Mouse (Mus musculus) thymus, adult 2 months (tissue): ENCODE data around the gene Slc50a1. TPM values are rescaled to one million over a fixed set of nuclear protein-coding genes. Genes with fewer than 3 reads are reported as not detected.
A peak's percentile ranks its signal among the peaks of the same experiment; 100 is the strongest.

Experiments
- DNase-seq: peaks from one replicate; pipeline ENCODE4 v3.0.0; 2021
- H3K27ac ChIP-seq: fragments of 200-500 bp; 2 replicates; pipeline ENCODE4 v1.5.1; 2012; ENCODE audit warnings: low read length, control low read depth; ENCODE audit not compliant: control insufficient read depth, insufficient read depth
- H3K27me3 ChIP-seq: fragments of 200-500 bp; 2 replicates; pipeline ENCODE4 v1.6.1; 2012; ENCODE audit warnings: mild to moderate bottlenecking, low read length, moderate library complexity, mixed read lengths; ENCODE audit not compliant: control insufficient read depth, insufficient read depth
- H3K36me3 ChIP-seq: fragments of 200-500 bp; 2 replicates; pipeline ENCODE4 v1.6.1; 2012; ENCODE audit warnings: mild to moderate bottlenecking, low read length, moderate library complexity; ENCODE audit not compliant: control insufficient read depth, insufficient read depth
- H3K4me1 ChIP-seq: fragments of 200-500 bp; replicated peaks from 2 replicates; pipeline ENCODE4 v1.6.1; 2012; ENCODE audit warnings: low read length; ENCODE audit not compliant: control insufficient read depth, insufficient read depth
- H3K4me3 ChIP-seq: fragments of 200-500 bp; 2 replicates; pipeline ENCODE4 v1.5.1; 2012; ENCODE audit warnings: mild to moderate bottlenecking, low read length, control low read depth, moderate library complexity; ENCODE audit not compliant: control insufficient read depth, insufficient read depth
- CTCF ChIP-seq: fragments of 200-500 bp; IDR thresholded peaks from 2 replicates; pipeline ENCODE4 v1.5.1; 2012; ENCODE audit warnings: mild to moderate bottlenecking, control low read depth, low read length, moderate library complexity, borderline replicate concordance; ENCODE audit not compliant: control insufficient read depth, poor library complexity, insufficient read depth; ENCODE audit errors: extremely low read depth
- POLR2A ChIP-seq: fragments of 200-500 bp; IDR thresholded peaks from 2 replicates; pipeline ENCODE4 v1.6.1; 2012; ENCODE audit warnings: mild to moderate bottlenecking, low read length, control low read depth, moderate library complexity; ENCODE audit not compliant: control insufficient read depth, poor library complexity, insufficient read depth; ENCODE audit errors: extremely low read depth
- WGBS: fragments of 180-500 bp; shearing (Covaris S2); methylation state at CpG from one replicate; pipeline ENCODE4 v1.1.7; 2018; 5-methylcytosine and 5-hydroxymethylcytosine counted together
- polyA plus RNA-seq: library from polyadenylated mRNA; depleted of rRNA; stranded (reverse); fragments of >200 nt; gene quantifications from 2 replicates; pipeline ENCODE4 v1.2.3, GENCODE M21; 2012

Slc50a1 gene
- polyA plus RNA-seq, 1 experiment = 251 TPM

GRCm38 (mm10) chr3:89228836-89229235, 41.5 kb downstream of the Slc50a1 start, which contains the start of gene Muc1:
Muc1 (plus strand) TSS chr3:89229057.
- Histone ChIP-seq H3K4me1 (peaks cover 16% of the 10 kb centered on the region), H3K27ac (no peak within 1 kb of the TSS), H3K27me3 (no peaks in the 10 kb centered on the region), H3K36me3 (no peaks in the 10 kb centered on the region), H3K4me3 (peak within 1 kb of the TSS; percentile 49)
- WGBS = 69% methylated on average over 10 of the region's 10 CpGs
- no peak for DNase-seq
- TF ChIP-seq CTCF = no peak
- TF ChIP-seq POLR2A = no peak

- peaks cover 16% of the 10 kb centered on the region for H3K4me1 ChIP-seq
- WGBS = under 1% methylated on average over 20 of the region's 20 CpGs
- H3K27ac ChIP-seq = no peak overlapping the region
- H3K4me3 ChIP-seq = peak overlapping the region; percentile 49
- no peaks in the 10 kb centered on the region for H3K36me3 ChIP-seq
- TF ChIP-seq CTCF (peak; percentile 96), POLR2A (no peak)
- H3K27me3 ChIP-seq = no peaks in the 10 kb centered on the region
- peak; percentile 90 for DNase-seq
Observed at GRCm38 (mm10) chr3:89228180-89228549, 42.2 kb downstream of the Slc50a1 start.

- TF ChIP-seq CTCF (0 out of 2 replicates have a peak, but pooled peaks have one; percentile 14), POLR2A (0 out of 2 replicates have a peak, but pooled peaks have one; percentile 24)
- peak overlapping the region; percentile 24 for H3K4me3 ChIP-seq
- H3K4me1 ChIP-seq = peaks cover 16% of the 10 kb centered on the region
- 2% methylated on average over 41 of the region's 41 CpGs for WGBS
- peak; percentile 51 for DNase-seq
- no peak overlapping the region for H3K27ac ChIP-seq
- H3K27me3 ChIP-seq = no peaks in the 10 kb centered on the region
- no peaks in the 10 kb centered on the region for H3K36me3 ChIP-seq
Observed at GRCm38 (mm10) chr3:89227307-89228179, 42.8 kb downstream of the Slc50a1 start.

- H3K4me1 ChIP-seq = peaks cover 16% of the 10 kb centered on the region
- no peaks in the 10 kb centered on the region for H3K36me3 ChIP-seq
- 20% methylated on average over 21 of the region's 21 CpGs for WGBS
- H3K4me3 ChIP-seq = peak within 1 kb of the TSS; percentile 24
- no peak for DNase-seq
- H3K27ac ChIP-seq = no peak within 1 kb of the TSS
- H3K27me3 ChIP-seq = no peaks in the 10 kb centered on the region
- TF ChIP-seq CTCF (no peak), POLR2A (no peak)
Observed at GRCm38 (mm10) chr3:89226900-89227299, 43.5 kb downstream of the Slc50a1 start, which contains the start of gene Mtx1. Mtx1 (minus strand) TSS chr3:89227088.

- WGBS = 95% methylated on average over 11 of the region's 11 CpGs
- DNase-seq = no peak
- Histone ChIP-seq H3K4me1 (peaks cover 16% of the 10 kb centered on the region), H3K36me3 (no peaks in the 10 kb centered on the region), H3K27ac (no peak overlapping the region), H3K27me3 (no peaks in the 10 kb centered on the region), H3K4me3 (no peak overlapping the region)
- no peak for TF ChIP-seq CTCF
Observed at GRCm38 (mm10) chr3:89226361-89226760, 44.0 kb downstream of the Slc50a1 start.

GRCm38 (mm10) chr3:89225918-89226317, 44.5 kb downstream of the Slc50a1 start:
- H3K27me3 ChIP-seq = no peaks in the 10 kb centered on the region
- H3K4me1 ChIP-seq = peaks cover 16% of the 10 kb centered on the region
- H3K4me3 ChIP-seq = no peak overlapping the region
- no peak for DNase-seq
- no peak for TF ChIP-seq POLR2A
- no peak for TF ChIP-seq CTCF
- H3K36me3 ChIP-seq = no peaks in the 10 kb centered on the region
- H3K27ac ChIP-seq = no peak overlapping the region
- WGBS = 71% methylated on average over 4 of the region's 4 CpGs

- H3K27ac ChIP-seq = no peak overlapping the region
- no peak for TF ChIP-seq CTCF
- TF ChIP-seq POLR2A = no peak
Observed at GRCm38 (mm10) chr3:89225321-89225815, 45.0 kb downstream of the Slc50a1 start.

More at GRCm38 (mm10) chr3:89225321-89225815, 45.0 kb downstream of the Slc50a1 start:
- no peaks in the 10 kb centered on the region for H3K36me3 ChIP-seq
- H3K4me1 ChIP-seq = peaks cover 16% of the 10 kb centered on the region
- H3K4me3 ChIP-seq = no peak overlapping the region
- DNase-seq = no peak
- no peaks in the 10 kb centered on the region for H3K27me3 ChIP-seq
- 91% methylated on average over 12 of the region's 12 CpGs for WGBS
